Mouse (Mus musculus): ENCODE measurements around the gene Gmeb1.

The Gmeb1 gene

DNA sequence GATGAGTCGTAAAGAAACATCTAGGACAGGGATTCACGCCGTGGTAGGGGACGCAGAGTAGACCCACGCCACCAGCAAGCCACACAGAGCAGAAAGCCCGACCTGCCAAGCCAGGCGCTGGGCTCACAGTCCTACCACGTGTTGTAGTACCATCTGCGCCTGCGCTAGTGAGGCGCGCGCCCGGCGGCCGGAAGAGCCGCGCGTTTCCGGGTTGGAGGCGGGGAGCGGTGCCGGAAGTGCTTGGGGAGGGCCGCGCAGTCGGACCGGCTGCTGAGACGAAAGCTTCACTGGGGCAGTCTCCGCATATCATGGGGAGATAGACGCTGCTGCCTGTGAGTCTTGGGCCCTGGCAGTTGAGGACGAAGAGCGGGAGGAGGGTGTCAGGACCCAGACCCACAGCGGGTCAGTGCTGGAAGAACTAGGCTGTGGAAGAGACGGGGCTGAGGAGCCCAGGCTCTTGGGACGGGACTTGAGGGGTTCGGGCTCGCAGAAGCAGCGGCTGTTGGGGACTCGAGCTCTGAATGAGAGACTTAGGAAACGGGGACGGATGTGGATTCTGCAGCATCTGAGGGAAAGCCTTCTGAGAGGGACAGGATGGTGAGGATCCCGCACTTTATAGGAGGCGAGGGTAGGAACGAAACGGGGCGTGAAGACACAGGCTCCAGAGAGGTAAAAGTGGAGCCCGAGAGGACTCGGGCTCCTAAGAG lies 12.9 kb upstream of the Gmeb1 start, which contains the start of gene Taf12:
Gene Taf12 (plus strand): TSS at position 220 of the 707 bp plus-strand sequence.
- peak; percentile 91 for DNase-seq (ENCODE audit: low spot score)

DNA sequence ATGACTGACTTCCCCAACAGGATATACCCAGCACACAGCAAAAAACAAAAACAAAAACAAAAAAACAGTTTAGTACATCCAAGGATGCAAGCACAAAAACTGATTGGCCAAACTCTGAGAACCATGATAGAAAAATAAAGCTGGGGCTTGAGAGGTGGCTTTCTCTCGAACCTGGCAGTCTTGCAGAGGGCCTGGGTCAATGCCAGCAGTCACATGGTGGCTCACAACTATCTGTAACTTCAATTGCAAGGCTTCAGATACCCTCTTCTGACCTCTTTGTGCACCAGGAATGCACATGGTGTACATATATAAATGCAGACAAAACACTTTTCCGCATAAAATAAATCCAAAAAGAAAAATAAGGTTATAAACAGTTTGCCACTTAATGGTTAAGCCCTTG lies 11.8 kb upstream of the Gmeb1 start:
- DNase-seq (ENCODE audit: low spot score): no peak

DNA sequence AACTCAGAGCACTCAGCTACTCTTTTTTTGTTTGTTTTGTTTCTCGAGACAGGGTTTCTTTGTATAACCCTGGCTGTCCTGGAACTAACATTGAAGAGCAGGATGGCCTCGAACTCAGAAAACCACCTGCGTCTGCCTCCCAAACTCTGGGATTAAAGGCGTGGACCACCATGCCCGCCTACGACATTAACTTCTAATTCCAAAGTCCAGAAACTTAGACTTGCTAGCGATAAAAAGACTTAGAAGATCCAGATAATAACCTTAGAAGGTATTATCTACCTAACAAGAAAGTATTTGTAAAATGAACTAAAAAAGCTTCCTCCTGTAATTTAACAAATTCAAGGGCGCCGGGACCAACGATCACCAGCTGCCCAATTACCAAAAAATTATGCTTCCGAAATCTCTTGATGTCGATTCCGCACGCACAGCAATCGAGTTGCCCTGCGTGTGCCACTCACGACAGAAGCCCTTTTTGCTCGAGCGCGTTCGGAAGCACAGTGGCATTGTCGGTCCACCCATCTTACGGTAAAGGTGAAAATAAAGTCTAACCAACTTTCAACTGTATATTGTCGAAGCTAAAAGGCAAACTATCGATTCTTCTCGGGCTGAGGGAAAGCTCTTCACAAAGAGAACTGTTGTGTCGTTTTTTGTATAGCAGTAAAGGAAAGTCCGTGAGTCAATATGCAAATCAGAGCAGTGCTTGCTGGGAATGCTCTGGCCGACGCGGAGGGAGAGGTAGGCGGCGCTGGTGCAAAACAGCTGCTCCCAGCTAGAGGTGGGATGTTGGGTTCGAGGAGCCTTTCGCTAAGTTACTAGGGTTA lies 8.5 kb upstream of the Gmeb1 start:
- peak; percentile 89 for DNase-seq (ENCODE audit: low spot score)

DNA sequence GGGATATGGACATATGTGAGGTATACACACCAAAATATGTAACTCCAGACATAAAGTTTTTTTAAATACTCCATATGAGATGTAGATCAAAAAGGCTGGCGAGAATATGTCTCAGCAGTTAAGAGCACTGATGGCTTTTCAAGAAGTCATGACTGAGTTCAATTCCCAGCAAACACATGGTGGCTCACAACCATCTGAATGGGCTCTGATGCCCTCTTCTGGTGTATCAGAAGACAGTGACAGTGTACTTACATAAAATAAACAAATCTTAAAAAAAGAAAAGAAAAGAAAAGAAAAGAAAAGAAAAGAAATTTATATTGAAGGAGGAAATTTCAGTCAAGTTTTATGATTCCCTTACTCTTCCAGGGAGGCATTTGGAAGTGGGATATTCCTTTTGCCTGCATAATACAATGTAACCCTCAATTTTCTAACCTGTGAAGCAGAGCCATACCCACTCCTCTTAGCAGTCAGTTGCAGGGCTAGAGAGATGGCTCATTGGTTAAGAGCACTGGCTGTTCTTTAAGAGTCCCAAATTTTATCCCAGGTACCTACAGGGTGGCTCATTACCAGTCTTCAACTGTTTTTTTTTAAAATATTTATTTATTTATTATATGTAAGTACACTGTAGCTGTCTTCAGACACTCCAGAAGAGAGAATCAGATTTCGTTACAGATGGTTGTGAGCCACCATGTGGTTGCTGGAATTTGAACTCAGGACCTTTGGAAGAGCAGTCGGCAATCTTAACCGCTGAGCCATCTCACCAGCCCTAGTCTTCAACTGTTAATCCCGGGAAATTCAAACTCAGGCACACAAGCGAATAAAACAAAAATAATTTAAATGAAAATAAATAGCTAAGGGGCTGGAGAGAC lies 7.7 kb upstream of the Gmeb1 start:
- DNase-seq (ENCODE audit: low spot score): no peak

DNA sequence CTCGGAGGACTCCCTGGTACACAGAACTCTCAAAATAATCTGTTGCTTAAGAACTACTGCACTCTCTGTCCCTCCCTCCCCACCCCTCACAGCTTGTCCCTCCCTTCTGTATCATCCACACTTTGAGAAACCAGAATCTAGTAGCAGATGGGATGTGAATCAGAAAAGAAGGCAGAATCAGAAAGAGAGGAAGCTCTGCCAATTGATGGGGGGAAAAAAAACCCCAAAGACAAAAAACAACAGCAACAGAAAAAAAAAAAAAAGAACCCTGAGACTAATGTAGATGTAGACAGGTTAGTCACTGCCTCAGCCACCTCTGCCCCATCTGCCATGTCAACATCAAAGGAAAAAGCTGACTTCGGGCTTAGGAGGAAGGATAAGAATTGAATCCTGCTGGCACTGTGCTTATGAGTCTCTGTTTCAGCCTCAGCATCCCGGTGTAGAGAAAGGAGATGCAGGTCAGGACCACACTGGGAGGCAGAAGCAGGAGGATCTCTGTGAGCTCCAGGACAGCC lies 5.5 kb upstream of the Gmeb1 start:
- no peak for DNase-seq (ENCODE audit: low spot score)

DNA sequence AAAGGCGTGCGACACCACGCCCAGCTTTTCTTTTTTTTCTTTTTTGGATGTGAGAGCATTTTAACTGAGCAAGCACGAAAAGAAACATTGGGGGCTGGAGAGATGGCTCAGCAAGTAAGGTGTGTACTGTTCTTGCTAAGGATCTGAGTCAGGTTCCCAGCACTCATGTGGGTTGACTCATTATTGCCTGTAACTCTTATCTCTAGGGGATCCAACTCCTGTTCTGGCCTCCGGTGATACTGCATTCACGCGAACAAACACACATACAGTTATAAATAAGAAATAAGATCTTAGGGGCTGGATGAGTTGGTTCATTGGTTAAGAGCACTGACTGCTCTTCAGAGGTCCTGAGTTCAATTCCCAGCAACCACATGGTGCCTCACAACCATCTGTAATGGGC lies 1.9 kb upstream of the Gmeb1 start:
- DNase-seq (ENCODE audit: low spot score): no peak

DNA sequence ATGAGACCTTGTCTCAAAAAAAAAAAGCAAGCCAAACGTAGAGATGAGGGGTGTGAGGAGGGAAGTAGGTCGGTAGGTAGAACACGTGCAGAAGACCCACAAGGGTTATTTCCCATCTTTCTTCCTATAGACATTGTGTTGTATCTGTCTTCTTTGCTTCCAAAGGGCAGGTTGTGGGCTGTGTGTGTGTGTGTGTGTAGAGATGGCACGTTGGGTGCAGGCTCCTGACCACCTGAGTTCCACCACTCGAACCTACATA lies 885 bp upstream of the Gmeb1 start:
- DNase-seq (ENCODE audit: low spot score): no peak

DNA sequence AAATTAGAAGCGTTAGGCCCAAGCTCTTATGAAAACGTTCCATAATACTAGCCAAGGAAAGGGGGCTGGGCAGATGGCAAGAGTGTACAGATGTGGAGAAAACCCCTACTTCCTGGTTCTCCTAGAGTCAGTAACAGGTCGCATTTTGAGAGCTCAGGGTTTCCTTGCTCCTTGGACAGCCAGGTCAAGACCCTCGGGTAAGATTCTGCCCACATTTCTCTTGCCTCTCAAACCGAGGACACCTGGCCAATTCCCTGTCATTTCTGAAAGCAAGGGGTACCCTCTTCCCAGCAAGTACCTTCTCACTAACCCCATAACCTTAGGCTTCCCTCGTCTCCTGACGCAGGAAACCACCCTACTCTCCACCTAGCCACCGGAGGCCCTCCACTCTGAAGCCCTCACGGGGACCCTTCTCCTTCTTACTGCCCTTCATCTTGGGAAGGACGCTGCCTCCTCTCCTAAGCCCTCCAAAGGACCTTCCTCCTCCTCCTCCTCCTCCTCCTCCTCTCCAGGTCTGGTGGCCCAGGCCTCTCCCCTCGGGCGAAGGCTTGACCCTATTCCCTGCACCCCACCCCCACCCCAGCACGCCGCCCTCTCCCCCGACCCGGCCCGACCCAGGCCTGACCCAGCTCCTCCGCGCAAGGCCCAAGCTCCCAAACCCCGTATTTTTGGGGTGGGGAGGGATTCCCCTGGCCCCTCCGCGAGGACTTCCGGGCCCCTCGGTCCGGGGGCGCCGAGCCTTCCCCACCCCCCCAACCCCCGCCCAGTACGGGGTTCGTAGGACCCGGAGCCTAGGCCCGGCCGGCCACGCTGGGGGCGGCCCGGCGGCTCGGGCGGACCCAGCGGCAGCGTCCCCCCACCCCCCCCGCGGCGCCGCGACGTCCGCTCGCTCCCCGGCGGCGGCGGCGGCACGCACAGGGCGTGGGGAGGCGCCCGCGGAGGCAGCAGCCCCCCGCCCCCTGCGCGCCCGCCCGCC lies 710 bp downstream of the Gmeb1 start:
- peak; percentile 60 for DNase-seq (ENCODE audit: low spot score)

DNA sequence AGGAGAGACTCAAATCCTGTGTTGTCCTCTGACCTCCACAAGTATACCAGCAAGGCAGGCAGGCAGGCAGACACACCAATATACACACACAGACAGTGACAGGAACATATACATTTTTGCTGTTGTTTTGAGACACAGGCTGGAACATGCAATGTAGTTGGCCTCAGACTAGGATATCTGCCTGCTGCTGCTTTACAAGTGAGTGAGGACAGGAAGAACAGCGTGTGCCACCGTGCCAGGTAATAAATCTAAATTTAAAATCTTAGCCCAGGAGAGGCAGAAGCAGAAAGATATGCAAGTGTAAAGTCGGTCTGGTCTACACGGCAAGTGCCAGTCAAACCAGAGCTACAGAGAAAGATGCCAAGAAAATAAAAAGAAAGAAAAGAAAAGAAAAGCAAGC lies 2.2 kb downstream of the Gmeb1 start:
- DNase-seq (ENCODE audit: low spot score): no peak

DNA sequence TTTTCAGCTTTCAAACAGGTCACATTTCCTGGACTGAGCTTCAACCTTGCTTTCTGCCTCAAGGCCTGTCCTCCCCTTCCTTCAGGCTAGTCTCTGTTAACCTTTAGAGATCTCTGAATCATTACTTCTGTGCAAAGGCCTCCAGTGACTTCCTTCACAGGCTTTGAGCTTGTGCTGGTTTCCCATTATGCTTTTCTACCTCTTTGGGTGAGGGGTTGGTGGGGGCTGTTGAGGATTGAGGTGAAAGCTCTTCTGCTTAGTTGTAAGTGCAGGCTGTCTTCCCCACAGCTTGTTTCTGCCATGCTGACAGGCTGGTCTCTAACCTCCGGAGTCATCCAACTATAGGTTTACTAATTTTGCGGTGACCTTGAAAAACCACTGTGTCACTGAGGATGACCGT lies 5.0 kb downstream of the Gmeb1 start:
- DNase-seq (ENCODE audit: low spot score): no peak

DNA sequence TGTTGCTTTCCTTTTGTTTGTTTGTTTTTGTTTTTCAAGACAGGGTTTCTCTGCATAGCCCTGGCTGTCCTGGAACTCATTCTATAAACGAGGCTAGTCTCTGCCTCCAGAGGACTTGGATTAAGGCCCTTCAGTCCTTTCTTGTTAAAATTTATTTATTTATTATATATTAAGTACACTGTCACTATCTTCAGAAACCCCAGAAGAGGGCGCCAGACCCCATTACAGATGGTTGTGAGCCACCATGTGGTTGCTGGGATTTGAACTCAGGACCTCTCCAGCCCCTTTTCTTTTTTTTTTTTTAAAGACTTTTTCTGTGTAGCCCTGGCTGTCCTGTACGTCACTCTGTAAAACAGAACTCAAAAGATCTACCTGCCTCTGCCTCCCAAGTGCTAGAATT lies 6.4 kb downstream of the Gmeb1 start:
- DNase-seq (ENCODE audit: low spot score): no peak

DNA sequence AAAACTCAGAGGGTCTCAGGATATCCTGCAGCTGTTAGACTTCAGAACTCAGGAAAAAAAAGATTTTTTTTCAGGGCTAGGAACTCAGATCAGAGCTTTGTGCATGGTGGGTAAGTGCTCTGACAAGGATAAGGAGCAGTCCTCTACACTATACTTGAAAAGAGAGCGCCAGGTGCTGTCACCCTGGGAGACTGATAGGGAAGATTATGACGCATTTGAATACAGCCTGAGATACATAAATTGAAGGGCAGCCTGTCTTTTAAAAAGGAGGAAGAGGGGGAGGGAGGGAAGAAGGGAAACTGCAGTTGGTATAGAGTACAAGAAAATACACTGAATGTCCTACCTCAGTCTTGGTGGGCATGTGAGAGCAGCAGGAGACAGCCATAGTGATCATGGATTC lies 7.8 kb downstream of the Gmeb1 start:
- no peak for DNase-seq (ENCODE audit: low spot score)

DNA sequence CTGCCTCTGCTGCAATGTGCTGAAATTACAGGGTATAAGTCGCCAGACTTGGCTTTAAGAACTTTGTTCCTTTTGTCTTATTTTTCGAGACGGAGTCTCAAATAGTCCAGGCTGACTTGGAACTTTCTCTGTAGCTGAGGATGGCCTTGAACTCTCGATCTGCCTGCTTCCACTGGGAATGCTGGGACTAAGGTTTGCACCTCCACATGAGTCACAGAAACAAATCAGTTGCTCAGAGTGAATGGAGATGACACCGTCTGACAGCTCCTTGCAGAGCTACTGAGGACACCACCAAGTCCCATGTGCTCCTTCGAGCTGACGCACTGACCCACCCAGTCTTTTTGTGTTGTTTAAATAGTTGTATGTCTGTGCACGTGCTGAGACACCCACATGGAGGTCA lies 8.3 kb downstream of the Gmeb1 start:
- no peak for DNase-seq (ENCODE audit: low spot score)

DNA sequence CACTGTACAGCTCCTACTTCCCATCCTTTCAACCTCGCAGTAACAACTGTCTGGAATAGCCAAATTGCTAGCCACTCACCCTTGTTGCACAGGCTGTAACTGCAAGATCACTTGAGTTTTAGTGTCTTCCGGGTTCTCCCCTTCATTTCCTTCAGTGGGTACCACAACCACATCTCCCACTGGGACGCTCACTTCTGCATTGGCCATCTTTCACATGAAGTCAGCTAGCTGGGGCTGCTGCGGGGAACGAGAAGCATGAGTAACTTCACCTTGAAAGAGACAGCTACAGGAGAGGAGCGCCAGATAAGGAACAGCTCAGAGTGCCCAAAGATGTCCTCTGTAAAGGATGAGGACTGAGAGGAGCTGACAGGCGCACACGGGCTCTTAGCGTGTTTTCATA lies 9.8 kb downstream of the Gmeb1 start:
- DNase-seq (ENCODE audit: low spot score): no peak

DNA sequence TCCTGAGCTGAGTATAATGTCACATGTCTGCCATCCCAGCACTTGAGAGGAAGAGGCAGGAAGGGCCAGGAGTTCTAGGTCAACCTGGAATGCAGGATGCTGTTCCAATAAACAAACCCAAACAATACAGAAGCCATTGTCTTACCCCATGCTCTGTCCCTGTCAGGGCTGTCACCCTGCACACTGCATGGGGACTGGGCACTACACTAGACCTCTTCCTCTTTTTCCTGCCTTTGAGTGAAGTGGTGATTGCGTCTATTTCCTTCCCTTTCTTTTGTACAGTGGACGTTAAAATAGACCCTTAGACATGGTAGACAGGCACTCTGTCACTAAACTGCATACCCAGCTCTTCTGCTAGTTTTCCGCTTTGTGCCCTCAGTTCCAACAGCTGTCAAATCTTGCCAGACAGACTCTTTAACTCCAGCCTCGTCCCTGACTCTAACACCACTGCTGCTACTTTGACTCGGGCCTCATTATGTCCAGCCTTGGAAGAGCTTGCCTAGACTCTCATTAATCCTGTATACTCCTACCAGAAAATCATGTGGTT lies 13.9 kb downstream of the Gmeb1 start:
- DNase-seq (ENCODE audit: low spot score): no peak

DNA sequence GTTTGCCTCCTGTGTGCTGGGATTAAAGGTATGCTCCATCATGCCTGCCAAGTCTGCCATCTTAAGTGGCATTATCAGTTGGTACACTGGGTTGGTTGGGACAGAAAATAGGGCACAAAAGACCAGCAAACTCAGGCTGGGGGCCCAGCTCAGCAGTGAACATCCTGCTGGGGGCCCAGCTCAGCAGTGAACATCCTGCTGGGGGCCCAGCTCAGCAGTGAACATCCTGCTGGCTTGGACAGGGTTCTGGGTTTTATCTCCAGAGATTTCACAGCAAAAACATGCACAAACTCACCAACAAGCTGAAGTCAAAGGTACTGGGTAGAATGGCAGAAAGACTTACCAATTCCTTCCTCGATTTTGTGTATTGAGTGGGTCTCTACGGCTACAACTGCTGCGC lies 15.8 kb downstream of the Gmeb1 start:
- DNase-seq (ENCODE audit: low spot score): no peak

DNA sequence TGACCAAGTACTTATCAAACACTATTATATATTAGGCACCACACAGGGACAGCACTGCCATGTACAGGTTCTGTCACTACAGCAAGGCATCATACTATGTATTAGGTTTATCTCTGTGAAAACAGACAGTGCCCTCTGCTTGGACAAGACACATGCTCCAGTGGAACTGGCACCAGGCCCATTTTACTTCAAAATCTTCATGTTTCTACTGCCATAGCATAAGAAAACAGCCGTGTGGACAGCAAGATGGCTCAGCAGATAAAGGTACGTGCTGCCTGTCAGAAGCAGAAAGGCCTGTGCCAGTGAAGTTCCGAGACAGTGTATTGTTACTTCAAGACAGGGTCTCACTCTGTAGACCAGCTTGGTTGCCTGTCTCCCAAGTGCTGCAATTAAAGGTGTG lies 20.2 kb downstream of the Gmeb1 start:
- no peak for DNase-seq (ENCODE audit: low spot score)

DNA sequence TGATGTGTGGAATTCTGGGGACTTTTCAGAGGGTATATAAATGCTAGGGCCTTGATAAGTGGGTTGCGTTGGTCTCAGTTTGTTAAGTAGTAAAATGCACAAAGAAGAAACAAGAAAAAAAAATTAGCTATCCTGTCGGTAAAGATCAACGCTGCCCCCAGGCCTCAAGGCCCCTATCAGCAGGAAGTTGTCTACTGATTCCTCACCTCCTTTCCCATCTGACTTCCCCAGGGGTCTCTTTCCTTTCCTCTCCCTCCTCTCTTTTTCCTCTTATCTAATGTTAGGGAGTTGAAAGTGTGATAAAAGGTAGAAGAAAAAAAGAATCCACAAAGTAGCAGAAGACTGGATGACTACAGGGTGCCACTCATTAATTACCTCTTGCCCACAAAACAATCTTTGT lies 21.0 kb downstream of the Gmeb1 start:
- no peak for DNase-seq (ENCODE audit: low spot score)

DNA sequence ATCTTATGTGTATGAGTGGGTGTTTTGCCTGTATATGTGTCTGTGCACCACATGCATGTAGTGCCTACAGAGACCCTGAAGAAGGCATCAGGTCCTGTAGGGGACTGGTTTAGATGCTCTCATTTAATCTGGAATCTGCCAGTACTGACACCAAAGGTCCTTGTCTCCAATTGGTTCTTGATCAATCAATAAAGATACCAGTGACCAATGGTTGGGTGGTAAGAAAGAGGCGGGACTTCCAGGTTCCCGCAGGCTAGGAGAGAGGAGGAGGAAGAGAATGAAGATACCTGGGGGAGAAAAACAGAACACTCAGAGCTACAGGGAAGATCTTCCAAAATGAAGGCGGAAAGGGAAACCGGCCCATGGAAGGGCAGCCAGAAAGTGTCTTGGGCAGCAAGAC lies 23.0 kb downstream of the Gmeb1 start:
- no peak for DNase-seq (ENCODE audit: low spot score)

DNA sequence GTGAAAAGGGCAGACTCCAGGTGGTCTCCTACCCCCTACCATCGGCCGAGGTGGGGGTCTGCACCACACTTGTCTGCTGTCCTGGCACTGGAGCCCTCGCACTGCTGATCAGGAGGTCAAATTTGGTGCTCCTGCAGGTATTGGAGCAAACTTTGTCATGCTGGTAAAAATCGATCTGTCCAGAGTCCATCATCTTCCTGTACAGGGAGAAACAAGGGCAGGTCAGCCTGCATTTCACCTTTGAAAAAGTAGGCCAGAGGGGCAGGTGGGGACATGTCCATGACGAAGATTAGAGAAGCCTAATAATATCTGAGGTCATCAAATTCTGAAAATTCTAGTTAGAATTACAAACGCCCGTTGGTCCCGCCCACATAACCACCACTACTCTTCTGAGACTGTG lies 26.7 kb downstream of the Gmeb1 start:
- no peak for DNase-seq (ENCODE audit: low spot score)

DNA sequence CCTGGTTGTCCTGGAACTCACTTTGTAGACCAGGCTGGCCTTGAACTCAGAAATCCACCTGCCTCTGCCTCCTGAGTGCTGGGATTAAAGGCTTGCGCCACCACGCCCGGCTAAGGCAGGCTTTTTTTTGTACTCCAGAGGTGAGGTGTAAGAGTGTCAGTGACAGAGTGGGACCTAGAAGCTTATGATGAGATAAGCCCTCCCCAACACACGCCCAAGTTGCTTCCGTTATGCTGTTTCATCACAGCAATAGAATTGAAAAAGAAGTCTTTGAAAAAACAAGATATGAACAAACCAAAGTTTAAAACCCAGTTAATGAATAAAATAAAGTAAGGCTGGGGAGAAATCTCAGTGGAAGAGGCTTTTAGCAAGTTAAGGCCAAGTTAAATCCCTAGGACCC lies 31.0 kb downstream of the Gmeb1 start:
- no peak for DNase-seq (ENCODE audit: low spot score)
